Mouse (Mus musculus) thymus, postnatal 0 days (tissue): Measurements from ENCODE around the gene Dnajc5. TPM values are rescaled to one million over a fixed set of nuclear protein-coding genes. Genes with fewer than 3 reads are reported as not detected.
"Not testable (repeated sequence)": the region's sequence is repeated elsewhere in the genome, so short reads cannot be mapped to it uniquely, and the experiment has no call there.

Source experiments
- DNase-seq: peaks from one replicate; pipeline ENCODE4 v3.0.0-alpha.2; 2015; ENCODE audit warnings: low spot score
- polyA plus RNA-seq: library from polyadenylated mRNA; unstranded; fragments of >200 nt; fragmentation: Nextera tagmentation; extraction: Ambion mirVana; gene quantifications from 2 replicates; pipeline ENCODE4 v1.2.1, GENCODE M21; 2015

Dnajc5 gene
- 76.1 and 86.7 TPM in 2 replicates for polyA plus RNA-seq

DNA sequence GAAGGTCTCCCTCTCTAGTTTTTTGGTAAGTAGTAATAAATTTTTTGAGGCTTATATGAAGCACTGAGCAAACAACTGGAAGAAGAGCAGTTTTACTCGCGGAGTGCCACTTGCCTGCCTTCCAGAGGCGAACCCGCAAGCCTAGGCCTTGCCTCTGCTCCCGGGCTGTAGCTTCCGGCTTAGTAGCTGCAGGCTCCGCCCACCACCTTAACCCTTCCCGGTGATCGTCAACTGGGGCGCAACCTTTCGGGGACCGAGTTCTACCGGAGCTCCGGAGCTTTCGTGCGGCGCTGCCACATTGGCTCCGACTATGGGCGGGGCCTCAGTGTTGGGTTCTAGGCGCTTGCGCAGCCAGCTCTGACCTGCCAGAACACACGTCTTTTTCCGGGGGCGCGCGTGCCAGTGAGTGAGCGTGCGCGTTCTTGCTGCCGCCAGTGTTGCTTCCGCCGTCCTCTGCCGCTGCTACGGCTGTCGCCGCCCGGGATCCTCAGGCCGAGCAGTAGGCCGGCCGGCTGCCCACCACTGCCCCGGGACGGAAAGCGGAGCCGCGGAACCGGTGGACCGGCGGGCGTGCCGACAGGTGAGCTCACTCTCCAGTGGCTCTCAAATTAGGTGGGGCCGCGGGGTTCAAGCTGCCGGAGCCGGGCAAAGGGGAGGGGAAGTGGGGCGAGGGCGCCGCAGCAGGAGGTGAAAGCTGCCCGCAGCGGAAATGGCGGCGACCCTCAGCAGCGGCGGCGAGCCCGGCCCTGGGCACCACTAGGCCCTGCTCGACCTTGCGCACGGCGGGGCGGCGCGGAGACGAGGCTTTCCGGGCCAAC, at the start of gene Dnajc5:
Gene Dnajc5 (plus strand): TSS at position 368 of the 818 bp plus-strand sequence.
- DNase-seq, result peak; percentile 99

DNA sequence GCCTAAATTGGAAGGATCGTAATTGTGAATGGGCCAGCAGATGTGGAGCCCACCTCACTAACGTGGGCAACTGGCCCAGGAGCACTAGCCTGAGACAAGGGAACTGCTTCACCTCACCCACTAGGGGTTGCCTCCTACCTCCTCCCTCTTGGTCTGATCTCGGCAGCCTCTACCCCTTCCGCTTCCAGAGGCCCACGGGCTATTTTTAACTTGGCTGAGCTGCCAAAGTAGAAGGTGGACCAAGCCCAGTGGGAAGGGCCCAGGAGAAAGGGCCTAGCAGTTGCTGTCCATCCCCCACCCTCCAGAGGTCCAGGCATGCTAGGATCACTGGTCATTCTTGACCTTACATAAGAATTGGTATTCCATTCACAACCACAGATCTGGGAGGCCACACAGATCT, 49.0 kb upstream of the Dnajc5 start:
- DNase-seq, result no peak

DNA sequence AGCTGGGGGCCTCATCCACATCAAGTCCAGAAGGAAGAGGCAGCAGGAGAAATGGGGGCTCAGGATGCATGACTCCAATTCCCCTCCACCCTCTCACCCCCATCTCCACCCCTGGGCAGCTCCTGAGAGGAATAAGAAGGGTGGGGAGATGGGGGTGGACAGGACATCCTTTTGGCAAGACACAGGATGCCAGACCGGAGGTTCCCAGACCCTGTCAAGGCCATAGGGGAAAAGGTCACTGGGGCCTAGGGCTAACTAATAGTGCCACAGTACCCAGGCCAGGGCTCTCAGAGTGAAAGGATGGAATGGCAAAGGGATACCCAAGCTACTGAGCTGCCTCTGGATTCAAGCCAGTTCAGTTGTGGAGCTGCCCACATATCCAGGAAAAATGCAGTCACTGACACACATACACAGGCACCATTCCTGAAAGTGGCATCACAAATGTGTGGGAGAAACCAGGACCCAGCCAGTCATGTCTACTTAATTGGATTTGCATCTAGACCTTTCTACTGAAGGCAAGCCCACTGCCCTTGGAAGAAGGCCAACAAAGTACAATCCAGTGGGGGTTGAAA, 47.9 kb upstream of the Dnajc5 start:
- no peak for DNase-seq

DNA sequence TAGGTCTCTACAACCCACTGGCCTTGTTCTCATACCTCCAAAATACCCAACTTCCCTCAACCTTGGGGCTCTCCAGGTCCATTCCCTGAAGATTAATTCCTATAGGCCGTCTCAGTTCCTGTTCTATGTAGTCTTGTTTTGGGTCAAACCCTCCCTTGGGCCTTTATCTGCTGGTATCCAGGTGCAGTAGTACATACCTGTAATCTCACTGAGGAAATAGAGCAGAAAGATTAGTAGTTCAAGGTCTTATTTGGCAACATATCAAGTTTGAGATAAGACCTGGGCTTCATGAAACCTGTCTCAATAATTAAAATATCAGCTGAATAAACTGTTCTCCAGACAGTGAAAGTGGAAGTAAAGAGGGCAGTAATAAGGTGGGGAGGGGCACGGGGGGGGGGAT, 37.2 kb upstream of the Dnajc5 start:
- DNase-seq, result no peak

DNA sequence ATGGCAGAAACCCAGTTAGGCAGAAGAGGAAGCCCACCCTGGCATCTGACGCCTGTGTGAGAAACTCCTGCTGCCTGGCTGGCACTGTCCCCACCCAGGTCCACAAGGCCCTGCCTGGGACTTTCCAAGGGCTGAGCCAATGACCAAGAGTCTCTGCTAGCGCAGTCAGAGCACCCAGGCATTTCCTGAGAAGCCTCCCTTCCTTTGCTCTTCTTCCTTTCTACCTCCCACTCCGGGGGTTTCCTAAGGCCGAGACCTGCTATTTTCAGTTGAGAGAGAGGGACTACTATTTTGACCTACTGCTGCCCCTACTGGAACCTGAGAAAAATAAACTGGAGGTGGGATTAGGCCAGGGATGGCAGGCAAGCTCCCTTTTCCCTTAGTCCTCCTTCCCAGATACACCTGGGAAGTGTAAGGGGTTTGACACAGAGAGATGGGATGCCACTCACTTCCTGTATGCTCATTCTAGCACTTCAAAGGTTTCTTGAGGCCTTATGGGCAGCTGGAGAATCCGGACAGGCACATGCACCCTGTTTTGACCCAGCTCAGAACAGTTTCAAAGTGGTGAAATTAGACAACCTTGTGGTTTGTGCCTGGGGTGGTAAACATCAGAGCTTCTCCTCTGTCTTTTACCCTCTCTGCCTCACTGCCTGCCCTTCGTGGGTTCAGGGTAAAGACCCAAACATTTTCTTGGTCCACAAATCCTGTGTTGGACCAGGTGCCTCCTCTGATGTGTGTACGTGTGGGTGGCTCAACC, 36.5 kb upstream of the Dnajc5 start:
- DNase-seq, result no peak

DNA sequence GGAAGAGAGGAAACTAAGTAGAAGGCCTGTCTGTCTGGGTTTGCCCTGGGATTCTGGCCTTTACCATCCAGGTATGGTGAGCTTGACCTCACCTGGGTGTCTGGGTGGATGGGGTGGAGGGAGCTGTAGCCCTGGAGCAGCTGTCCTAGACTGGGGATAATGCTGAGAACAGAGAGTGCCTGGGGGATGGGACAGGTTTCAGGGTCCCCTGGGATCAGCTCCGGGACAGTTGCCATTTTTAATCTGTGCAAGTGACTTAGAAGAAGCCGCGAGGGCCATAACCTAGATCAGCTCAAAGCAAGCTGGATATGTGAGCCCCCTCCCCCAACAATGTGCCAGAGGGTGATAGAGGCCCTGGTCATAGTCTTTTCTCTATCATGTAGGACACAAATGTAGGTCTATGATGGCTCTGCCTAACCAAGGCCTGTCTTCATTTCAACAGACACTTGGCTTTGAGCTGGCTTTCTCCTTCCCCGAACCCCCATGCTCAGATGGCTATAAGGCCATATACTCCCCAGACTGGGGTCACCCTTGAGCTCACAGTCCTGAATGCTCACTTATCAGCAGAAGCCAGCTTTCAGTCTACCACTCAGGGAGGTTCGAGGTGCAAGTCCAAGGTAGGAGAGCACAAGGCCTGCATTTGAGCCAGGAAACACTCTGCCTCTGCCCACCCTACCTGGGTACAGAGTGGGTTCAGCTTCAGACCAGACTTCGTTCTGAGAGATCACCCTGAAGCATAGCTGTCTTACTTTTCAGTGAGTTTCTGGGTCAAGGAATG, 35.6 kb upstream of the Dnajc5 start:
- DNase-seq, result no peak

DNA sequence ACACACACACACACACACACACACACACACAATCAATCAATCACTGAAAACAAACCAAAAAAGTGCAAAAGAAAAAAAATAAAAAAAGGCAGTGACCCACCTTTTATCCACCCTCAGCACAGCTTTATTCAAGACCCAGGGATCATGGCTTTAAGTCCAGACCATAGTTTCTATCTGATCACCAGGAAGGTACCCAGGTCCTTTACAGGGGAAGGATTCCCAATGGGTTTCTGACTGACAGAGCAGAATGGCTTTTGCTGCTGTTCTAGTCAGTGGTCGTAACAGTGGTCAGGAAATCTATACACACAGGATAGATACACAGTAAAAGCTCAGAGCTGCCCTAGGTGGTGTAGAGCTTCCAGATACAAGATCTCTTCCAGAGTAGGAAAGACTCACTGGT, 34.5 kb upstream of the Dnajc5 start:
- DNase-seq, result no peak

DNA sequence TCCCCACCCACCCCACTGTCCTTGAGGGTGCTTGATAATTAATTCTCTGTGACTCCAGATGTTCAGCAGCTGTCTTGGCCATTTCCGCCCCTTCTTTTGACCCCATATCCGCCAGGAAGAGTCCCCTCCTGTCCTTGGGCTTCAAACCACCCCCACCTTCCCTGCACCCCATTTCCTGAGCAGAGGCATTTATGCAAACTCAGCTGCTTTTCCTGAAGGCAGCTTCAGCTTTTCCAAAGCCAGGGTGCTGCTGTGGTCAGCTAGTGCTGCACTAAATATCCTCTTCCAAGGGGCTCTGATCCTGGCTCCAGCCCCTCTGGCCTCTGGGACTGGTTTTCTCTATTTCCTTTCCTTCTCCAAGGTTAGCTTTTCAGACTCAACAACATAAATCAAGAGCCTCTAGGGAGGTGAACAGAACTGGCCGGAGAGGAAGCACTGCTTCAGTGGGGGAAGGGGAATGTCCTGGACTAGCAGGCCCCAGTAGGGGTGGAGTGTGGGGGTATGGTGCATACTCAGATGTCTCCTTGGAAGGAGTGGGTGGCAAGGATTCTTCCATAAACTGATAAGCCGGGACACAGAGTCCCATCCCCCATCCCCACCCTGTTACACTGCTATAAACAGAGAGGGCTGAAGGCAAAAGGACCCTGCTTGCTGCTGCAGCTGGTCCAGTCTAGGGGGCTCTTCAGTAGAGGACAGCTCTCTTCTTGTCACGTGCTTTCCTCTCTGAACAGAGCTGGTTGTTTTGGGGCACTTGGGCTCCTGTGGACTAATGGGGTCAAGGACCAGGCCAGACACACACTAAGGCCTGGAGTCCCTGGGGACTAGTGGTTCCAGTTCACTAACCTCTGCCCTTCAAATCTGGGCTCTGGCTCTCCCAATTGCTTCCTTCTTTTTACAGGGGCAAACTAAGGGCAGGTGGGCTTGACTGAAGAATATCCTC, 32.7 kb upstream of the Dnajc5 start:
- no peak for DNase-seq

DNA sequence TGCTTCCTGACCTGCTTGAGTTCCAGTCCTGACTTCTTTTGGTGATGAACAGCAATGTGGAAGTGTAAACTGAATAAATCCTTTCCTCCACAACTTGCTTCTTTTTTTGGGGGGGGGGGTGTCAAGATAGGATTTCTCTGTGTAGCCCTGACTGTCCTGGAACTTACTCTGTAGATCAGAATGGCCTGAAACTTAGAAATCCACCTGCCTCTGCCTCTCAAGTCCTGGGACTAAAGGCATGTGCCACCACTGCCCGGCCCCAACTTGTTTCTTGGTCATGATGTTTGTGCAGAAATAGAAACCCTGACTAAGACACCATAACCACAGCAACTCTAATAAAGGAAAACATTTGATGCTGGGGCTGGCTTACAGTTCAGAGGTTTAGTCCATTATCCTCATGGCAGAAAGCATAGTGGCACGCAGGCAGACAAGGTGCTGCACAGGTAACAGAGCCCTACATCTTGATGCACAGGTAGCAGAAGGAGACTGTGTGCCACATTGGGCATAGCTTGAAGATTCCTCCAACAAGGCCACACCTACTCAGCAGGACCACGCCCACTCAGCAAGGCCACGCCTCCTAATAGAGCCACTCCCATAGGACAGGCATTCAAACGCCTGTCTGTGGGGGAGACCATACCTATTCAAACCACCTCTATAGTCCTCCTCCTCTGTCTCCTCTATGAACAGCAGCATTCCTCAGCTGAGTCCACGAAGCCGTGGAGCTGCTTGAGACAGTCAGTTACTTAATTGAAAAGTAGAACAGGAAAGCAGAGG, 28.7 kb upstream of the Dnajc5 start:
- DNase-seq, result peak; percentile 39

DNA sequence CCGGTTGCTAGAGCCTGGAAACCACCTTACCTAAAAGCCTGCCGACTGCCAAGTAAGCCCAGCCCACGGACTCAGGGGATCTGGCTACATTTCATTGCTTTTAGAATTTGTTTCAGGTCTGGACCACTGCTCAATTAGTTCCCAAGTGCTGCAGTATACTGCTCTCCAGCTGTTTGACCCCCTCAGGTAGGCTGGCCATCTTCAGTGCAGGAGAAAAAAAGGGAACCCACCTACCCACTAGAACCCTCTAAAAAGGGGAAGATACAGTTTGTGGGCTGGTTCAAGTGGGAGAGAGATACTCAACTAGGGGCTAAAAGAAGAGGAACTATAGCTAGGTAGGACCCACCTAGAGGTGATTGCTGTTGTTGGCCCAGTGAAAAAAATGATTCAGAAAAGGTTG, 28.1 kb upstream of the Dnajc5 start:
- no peak for DNase-seq

DNA sequence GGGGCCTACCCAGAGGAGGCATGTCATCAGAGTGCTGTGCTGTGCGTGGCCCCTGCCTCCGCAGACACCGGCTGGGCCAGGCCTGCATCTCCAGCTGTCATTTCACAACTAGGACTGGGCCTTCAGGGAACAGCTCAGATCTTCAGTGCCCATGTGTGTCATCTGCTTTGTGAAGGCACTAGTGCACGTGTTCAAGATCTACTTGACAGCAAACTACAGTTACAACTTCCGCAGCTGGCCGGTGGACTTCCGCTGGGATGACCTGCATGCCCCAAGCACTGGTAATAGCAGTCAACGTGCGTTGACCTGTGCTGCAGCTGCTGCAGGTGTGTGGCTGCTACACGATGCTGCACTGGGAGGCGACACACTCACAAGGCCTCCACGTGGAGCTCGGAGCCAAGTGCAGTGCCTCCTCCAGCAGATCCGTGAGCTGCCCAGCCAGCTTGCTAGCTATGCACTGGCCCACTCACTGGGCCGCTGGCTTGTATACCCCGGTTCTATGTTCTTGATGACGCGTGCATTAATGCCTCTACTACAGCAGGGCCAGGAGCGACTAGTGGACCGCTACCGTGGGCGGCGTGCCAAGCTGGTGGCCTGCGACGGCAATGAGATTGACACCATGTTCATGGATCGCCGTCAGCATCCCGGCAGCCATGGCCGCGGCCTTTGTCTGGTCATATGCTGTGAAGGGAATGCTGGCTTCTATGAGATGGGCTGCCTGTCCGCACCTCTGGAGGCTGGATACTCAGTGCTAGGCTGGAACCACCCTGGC, 26.9 kb upstream of the Dnajc5 start, which contains the start of gene Abhd16b:
Gene Abhd16b (plus strand): TSS at position 51 of the 772 bp plus-strand sequence.
- no peak for DNase-seq

DNA sequence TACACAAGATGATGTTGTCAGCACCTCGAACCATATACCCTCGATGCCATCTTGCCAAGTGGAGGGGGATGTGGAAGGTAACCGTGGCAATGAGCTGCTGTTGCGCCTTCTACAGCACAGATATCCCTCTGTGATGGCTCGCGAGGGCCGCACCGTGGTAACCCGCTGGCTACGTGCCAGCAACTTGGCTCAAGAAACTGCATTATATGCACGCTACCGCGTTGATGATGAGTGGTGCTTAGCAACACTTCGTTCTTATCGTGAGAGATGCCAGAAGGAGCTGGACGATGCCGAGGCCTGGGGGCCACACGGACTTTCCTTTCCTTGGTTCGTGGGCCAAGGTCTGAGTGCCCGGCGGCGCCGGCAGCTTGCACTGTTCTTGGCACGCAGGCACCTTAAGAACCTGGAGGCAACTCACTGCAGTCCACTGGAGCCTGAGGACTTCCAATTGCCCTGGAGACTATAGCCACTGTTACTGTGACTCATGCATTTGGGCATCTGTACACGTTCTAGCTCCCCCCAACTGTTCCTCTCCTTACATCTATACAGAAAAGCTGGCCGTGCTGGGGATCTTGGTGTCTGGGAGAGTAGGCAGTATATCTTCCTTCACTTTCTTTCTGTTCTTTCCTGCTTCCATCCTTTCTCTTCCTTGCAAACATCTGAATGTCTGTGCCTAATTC, 25.9 kb upstream of the Dnajc5 start:
- no peak for DNase-seq

DNA sequence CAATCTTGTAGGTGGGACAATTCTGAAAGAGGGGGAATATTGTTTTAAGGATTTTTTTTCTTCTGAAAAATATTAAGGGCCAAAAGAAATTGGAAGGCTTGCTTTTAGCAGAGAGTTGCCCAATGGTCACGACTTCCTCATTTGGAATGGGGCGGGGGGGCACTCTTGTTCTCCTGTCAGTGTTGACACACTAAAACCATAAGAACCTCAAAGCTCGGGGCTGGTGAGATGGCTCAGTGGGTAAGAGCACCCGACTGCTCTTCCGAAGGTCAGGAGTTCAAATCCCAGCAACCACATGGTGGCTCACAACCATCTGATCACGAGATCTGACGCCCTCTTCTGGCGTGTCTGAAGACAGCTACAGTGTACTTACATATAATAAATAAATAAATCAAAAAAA, 24.4 kb upstream of the Dnajc5 start:
- not testable (repeated sequence) for DNase-seq

DNA sequence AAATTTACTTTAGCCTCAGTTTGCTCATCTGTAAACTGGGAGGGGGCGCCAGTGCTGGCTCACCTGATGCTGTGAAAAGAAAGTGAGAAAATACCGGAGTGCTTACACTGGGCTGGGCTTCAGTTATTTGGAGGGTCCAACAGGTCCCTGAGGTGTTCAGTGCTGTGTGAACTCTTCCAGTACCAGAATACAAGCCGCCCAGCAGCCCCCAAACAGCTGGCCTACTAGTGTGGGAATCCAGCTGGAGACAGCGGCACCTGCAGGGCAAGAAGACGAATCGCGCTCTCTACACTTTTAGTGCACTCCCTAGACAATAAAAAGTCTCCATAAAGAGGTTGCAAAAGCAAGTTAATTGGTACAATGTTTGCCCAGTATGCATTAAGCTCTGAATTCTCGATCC, 24.0 kb upstream of the Dnajc5 start:
- DNase-seq, result peak; percentile 81

DNA sequence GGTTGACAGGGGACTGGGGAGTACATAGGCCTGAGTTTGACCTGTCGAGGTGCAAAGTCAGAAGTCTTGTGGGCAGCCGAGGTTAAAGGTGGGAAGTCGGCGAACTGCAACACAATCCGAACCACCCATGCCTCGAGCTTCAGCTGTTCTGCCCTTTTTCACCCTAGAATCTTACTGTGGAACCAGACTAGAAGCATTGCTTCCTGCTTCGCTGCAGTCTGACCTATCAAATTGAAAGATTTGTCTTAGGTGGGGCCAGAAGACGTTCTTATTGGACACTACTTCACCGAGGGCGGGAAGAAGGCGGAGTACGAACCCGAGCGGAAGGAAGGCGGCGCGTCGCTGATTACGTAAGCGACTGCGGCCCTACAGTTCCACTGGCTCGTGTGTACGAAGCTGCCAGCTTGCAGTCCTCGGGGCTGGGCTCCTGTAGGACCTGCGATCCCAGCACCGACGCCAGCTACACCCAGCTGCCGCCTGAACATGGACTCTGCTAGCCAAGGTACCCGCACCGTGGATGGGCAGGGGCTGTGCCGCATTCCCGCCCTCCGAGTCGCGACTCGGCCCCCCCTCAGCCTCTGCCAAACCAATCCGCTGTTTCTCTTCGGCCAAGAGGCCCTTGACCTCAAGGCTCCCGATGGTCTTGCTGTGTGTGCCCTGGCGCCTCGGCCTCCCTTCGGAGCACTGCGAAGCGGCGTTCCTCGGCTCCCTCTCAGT, 23.3 kb upstream of the Dnajc5 start, which contains the start of gene Tpd52l2:
Gene Tpd52l2 (plus strand): TSS at position 312 of the 717 bp plus-strand sequence.
- DNase-seq, result peak; percentile 96

DNA sequence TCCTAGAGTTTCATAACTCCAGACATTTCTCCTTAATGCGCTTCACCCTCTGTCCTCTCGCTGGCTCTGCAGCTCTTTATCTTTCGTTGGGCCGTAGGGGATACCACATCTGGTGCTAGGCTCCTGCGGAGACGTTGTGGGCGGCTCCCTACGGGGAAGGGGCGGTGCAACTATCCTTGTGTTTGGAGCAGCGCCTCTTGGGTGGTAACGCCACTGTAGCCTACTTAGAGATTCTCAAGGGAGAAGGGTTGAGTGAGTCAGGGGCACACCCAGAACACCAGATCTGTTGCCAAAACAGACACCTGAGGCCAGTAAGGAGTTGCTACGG, 22.8 kb upstream of the Dnajc5 start:
- DNase-seq, result peak; percentile 48

DNA sequence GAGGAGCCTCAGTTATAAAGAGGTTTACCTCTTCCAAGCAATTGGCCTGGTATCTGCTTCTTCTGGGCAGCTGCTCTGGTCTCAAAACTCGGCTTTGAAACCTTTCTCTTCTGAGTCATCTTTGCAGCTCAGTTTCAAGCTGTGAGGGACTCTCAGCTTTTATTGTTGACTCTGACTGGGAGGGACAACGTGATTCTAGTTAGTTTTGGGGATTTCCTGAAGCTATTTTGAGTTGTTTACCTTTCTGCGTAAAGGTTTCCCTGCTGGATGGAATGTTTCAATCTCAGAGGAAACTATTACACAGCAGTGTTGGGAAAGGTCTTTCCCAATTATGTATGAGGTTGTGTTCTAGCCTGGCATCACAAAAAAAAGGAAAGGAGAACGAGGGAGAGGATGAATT, 21.6 kb upstream of the Dnajc5 start:
- no peak for DNase-seq
